Mouse (Mus musculus) heart, postnatal 36 days (tissue): ENCODE measurements around the gene Cntnap2. TPM values are rescaled to one million over a fixed set of nuclear protein-coding genes. Genes with fewer than 3 reads are reported as not detected.
A peak's percentile ranks its signal among the peaks of the same experiment; 100 is the strongest.
"Not testable (repeated sequence)": the region's sequence is repeated elsewhere in the genome, so short reads cannot be mapped to it uniquely, and the experiment has no call there.

ENCODE experiments used
- DNase-seq, 2 experiments: peaks; one replicate each; pipeline ENCODE4 v3.0.0; 2021 to 2022
- intact Hi-C: fragments of 180-260 bp; cut with DNase I; formaldehyde crosslinking; loops from one replicate; pipeline ENCODE4 v1.15.1; 2025
- total RNA-seq, 2 experiments: library from RNA; stranded (reverse); gene quantifications; 2 replicates each; pipeline ENCODE4 v1.2.3; 2021

Cntnap2 gene
- total RNA-seq, 2 experiments from 2014 or later: not detected

DNA sequence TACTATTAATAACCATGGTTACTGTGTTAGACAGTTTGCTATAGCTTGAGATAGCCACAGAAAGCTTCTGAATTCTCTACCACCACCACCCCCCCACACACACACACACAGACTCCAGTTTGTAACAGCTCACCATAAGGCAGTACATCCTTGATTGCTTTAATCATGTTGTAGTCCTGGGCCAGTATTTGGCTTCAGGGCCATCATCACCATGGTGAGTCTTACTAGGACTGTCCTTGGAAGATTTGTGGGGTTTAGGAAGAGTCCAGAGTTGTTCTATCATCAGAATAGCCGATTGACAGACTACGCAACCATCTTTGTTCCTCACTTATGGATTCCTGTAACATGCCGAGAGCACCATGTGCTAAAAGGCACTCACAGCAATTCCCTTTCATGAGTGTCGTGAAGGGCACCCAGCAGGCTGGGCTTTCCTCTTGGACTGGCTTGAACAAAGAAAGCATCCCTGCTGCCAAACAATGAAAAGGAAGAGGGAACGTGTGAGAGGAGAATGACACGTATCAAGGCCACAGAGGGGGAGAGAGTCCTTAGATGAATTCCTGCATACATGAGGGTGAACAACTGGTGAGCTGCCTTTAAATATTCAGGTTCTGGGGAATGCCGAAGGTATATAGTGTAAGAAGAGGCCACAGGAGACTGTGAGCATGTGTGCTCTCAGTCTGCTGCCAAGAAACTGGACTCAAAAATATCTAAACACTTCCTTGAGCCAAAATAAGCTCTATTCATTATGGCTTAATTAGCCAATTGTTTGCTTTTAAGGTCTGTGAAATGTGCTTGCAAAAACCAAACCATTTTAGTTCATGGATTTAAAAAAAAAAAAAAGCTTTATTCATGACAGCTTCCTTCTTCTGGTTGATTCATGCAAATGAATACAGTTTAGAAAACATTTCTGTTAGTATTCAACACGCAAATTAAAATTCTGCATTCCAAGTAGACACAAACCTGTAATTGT is 2213.7 kb downstream of the Cntnap2 start:
- intact Hi-C loops: no loop called here
- DNase-seq: no peak

DNA sequence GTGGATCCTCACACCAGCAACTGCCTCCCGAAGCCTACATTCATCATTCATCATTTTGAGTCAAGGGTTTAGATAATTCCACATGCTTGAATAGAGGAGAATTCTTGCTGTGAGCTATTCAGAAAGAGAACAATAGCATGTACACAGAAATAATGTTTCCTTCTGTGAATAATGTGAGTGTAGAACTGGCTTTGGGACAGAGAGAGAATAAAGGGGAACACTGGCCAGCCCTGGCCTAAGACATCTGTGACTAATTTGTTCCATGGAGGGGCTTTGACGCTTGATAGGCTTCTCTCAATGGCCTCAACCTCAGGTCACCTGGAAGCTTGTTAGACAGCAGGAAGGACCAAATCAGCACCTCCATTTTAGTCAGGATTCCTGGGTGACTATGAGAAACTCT is 2215.9 kb downstream of the Cntnap2 start:
- intact Hi-C loops: no loop called here
- DNase-seq: no peak

DNA sequence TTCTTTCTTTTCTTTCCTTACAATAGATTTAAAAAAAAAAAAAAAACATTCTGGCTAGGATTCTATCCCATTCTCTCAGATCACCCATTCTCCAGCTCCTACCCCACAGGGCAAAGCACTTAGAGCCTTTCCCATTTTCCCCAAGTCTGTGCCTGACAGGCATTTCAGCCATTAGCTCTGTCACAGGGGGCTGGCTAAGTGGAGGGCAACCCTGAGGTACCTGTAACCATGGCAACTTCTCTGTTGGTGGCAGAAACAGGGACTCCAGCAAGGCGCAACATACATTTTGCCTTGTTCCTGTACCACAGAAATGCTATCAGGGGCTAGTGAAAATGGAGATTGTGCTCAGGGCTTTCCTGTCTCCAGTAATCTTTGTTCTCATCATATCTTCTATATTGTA is 2220.0 kb downstream of the Cntnap2 start:
- no peak for DNase-seq
- intact Hi-C loops: no loop called here

DNA sequence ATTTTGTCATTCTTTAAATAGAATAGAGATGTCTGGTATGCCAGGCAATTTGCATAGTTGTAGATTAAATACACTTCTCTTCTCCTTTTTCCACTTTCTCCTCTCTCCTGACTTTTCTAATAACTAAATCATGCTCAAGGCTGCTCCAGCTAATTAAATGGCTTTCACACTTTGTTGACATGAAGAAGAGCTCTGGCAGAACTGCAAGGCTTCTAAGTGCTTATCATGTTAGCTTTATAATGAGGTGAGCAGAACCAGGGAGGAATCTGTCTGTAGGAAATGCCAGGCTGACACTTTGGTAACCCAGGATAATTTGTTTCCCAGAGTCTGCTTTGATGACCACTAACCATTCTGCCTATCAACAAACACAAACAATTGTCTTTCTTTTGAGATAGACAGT is 2222.4 kb downstream of the Cntnap2 start:
- intact Hi-C loops: no loop called here

DNA sequence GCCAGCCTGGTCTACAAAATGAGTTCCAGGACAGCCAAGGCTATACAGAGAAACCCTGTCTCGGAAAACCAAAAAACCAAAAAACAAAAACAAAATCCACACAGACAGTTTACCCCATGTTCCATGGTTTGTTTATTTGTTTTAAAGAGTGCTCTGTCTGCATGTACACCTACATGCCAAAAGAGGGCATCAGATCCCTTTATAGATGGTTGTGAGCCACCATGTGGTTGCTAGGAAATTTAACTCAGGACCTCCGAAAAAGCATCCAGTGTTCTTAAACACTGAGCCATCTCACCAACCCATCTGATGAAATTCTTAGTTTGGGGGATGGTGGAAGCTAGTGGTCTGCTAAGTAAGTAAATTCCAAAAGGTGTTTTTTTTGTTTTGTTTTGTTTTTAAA is 2225.6 kb downstream of the Cntnap2 start:
- intact Hi-C loops: no loop called here
- DNase-seq: no peak

More for the DNA sequence above, 2222.4 kb downstream of the Cntnap2 start:
- no peak for DNase-seq

DNA sequence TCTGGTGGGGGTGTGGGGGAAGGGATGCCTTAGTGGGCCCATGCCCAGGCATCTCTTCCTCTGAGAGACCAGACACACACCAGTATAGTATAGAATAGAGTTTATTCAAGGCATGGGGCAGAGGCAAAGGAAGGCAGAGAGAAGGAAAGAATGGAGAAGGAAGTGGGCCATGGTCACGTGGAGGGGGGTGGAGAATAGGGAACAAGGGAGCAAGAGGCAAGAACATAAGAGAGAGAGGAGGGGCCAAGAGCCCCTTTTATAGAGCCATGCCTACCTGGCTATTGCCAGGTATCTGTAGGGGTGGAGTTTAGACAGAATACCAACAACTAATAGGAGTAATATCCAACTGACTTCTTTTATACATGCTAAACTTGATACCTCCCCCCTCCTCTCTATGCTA is 2226.6 kb downstream of the Cntnap2 start:
- no peak for DNase-seq
- intact Hi-C loops: no loop called here

DNA sequence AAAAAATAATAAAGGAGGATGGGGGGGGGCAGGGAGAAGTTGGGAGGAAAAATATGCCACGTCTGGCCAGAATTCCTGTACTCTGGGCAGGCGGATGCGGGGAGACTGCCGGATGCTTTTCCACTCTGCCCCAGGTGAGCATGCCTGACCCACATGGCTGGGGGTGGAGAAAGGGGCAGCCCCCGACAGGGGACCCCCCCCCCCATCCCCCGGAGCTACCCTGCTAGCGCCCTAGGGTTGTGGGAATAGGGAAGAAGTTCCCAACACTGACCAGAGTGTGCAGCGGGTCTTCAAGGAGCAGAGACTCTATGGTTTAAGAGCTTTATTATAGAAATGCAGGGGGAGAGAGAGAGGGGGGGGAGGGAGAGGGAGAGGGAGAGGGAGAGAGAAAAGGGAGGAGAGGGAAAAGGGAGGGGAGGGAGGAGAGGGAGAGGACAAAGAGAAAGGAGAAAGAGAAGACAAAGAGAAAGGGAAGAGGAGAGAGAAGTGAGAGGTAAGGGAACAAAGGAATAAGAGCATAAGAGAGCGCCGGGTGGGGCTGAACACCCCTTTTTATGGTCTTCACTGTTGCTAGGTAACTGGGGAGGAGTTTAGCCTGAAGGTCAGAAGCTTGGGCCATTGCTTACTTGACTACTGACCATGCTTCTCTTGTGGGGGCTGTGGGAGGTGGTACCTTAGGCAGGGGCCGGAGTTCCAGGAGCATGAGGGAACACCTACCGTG is 2227.2 kb downstream of the Cntnap2 start:
- intact Hi-C loops, DNase-seq: not testable (repeated sequence)

DNA sequence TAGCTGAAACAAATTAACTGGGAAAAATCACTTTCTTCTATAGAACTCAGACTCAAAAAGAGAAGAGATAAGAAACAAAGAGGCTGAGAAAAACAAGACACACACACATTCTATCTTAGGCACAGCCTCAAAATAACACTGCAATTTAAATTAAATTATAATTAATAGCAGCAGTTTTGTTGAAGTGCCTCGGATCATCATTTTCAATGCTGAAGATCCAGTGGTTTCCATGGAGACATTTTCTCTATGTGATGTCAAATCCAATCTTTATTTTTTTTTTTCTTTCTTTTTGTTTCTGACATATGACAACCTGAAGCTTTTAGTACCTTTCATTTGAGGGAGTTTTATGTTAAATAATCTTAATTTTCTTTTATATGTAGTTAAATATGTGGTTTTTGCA is 2228.6 kb downstream of the Cntnap2 start:
- intact Hi-C loops: no loop called here
- no peak for DNase-seq

DNA sequence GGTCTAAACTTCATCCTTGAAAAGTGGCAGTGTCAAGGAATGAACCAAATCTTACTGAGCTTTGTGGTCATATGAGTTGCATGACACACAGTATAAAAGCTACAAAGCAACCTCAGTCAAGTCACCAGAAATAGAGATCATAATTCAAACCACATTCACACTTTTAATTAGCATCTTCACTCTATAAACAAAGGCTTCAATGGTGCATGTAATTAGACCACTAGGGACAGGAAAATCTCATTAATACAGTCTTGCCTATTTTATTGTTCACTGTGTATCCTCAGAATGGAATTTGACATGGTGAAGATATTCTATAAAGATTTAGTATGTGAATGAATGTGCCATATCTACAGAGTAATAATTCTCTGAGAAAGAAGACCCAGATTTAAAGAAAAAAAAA is 2232.8 kb downstream of the Cntnap2 start:
- no peak for DNase-seq
- intact Hi-C loops: no loop called here

DNA sequence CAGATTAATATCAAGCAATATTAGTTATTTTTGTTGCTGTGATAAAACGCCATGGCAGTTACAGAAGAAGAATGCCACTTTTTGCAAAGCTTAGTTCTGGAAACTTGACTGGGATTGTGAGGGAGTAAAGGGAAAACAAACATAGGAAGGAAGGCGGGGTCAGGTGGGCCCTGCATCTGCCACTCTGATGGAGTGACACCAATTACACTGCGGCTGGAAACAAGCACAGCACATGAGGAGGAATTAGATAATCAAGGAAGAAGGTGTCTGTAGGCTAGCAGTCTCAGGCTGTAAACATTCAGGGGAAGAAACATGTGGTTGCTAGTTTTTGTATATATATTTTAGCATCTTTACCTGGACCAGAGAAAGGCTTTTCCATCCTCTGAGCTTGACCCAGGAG is 2233.3 kb downstream of the Cntnap2 start:
- intact Hi-C loops: no loop called here
- DNase-seq: no peak

DNA sequence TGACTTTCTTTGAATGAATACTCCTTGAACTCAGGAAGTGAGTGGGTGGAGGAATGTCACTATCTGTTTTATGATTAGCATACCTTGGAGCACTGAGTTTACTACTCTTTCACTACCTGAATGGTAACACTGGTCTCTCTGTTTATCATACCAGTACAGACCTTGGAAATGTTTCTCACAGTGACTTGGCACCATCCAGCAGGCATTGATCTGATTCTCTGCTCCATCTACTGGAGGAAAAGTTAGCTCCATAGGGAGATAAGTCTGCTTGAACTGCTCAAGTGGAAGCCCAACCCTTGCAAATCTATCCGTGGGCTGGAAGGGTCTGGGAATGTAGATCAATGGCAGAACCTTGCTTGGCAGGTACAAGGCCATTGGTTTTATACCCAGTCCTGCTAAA is 2235.3 kb downstream of the Cntnap2 start:
- intact Hi-C loops: no loop called here
- DNase-seq: no peak

DNA sequence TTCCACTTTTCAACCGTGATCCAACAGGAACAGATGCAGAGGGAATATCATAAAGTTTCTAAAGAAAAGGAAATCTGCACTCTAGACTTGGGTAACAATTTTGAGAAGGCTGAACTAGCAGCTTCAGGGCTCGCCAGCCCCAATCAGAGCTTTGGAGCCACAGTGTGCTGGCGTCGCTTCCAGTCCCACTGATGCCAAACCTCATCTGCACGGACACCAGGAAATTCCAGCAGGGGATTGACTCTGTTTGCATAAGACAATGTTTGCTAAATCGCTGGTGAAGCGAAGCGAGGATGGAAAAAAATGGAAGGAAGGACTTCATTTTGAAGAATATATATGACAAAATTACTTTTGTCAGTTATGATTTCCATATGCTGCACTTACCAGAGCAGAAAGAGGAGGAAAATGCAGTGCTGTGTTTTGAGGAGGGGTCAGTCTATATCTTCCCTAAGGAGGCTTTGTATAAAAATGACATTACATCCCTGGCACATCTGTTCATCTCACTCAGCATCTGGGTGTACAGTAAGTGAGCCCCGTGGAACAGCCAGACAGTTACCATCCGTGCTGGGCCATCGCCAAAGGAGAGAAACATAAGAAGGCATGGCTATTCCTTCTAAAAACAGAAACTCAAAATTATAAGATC is 2245.8 kb downstream of the Cntnap2 start:
- intact Hi-C loops: no loop called here
- DNase-seq: no peak

DNA sequence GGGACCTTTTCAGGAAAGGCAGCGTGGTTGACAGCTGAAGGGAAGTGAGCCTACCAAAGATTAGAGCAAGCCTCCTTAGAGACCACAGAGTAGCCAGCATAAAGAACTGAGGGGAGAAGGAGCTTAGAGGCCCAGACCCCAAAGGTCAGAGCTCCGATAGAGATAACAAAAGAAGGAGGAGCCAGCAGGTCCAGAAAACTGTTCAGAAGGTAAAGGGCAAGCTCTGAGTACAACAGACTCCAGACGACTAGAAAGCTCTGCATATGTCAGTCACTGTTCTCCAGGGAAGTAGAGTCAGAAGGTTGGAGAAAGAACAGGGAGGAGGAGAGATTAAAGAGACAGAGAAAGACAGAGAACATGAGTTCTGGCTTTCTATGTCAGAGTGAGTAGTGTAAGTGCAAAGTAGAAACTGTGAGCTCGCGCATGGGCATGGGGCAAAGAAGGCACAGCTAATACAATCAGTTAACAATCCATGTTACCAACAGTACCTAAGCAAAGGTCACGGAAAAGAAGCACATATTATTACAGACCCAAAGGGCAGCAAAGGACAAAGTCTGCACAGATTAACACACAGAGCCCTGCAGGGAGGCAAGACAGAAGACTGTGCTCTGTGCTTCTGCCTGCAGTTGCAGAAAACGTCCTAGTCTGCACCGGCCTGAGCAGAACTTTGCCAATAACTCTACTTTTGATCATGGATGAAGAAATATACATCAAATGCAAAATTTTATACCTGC is 2247.1 kb downstream of the Cntnap2 start:
- no peak for DNase-seq
- intact Hi-C loops: no loop called here

DNA sequence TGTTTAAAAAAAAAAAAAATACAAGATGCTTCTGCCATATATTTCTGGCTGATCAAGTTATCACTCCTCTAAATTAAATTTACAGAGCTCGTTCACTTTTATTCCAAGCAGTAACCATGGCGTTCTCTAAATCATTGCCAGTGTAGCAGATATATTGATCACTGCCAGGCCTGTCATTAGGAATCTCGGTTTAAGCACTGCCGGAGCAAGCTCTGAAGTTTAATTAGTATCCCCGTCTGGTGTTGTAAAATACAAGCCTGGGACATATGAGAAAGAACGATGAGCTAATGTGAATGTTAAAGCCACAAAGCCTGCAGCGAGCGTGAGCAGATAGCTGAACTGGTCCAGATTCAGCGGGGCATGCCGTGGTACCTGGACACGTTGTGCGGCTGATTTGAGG is 2247.8 kb downstream of the Cntnap2 start:
- intact Hi-C loops: no loop called here

DNA sequence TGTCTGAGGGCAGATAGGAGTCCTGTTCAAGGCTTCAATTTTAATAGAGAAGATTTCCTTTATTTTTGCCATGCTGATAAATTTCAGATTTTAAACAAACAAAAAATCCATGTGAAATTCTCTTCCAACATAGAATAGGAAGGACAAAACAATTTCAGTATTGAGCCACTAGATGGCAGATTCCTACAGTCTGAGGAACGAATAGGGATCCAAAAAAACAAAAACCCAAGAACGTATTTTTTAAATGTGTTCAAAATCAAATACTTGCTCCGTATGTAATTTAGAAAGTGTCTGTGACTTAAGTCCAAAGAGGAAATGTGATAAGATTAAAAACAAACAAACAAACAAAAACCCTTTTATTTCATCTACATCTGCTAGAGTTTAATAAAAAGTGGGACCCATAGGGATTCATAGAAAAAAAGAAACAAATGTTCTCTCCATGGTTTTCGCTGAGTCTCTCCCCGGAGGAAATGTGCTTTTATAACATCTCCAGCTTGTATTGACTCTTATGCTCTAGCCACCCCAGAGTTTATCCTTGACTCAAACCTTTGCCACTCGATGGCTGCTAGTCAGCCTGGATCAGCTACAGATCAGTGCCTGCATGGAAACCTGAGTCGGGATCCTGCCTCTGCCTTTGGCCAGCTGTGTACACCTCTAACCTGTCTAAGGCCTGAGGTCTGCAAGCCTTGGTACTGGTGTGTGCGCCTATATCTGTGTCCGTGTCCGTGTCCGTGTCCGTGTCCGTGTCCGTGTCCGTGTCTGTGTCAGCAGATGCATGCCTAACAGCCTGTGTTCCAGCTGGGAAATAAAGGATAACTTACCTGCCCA is 2255.6 kb downstream of the Cntnap2 start:
- no peak for DNase-seq
- intact Hi-C loops: loop anchor here (5.0 to 10.0 kb wide), 3 partner anchors 138 to 333 kb away; partner anchors contain the start of gene Cul1

More for the DNA sequence above, 2247.8 kb downstream of the Cntnap2 start:
- no peak for DNase-seq

DNA sequence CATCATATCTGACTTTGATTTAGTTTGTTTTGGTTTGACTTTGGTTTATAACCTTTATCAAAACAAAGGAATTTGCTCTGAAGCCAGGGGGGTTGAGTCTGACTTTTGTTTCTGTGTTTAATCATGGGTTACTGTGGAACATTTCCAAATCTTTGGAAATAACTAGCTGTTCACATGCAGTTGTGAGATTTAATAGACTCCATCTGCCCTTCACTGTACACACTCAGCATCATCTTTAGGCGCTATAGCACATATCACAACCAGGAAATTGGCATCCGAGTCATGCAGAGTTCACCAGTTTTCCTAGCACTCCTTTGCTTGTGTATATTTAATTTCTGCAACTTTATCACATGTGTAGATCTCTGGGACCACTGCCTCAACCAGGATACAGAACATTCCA is 2256.3 kb downstream of the Cntnap2 start:
- DNase-seq: no peak
- intact Hi-C loops: loop anchor here (5.0 to 10.0 kb wide), 3 partner anchors 137 to 332 kb away; partner anchors contain the start of gene Cul1

DNA sequence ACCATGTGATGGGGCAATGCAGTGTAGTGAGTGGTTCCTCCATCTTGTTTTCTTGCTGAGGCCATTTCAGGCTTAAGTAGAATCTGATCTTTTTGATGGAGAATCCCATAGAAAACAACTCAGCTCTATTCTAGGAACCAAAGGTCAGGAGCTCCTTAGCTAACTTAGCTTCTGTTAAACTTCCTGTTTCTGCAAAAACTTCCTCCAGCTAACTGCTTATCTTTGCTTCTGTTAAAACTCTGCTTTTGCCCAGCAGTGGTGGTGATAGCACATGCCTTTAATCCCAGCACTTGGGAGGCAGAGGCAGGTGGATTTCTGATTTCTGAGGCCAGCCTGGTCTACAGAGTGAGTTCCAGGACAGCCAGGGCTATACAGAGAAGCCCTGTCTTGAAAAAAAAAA is 2258.1 kb downstream of the Cntnap2 start:
- DNase-seq: no peak
- intact Hi-C loops: loop anchor here (5.0 to 10.0 kb wide), 3 partner anchors 135 to 330 kb away; partner anchors contain the start of gene Cul1

DNA sequence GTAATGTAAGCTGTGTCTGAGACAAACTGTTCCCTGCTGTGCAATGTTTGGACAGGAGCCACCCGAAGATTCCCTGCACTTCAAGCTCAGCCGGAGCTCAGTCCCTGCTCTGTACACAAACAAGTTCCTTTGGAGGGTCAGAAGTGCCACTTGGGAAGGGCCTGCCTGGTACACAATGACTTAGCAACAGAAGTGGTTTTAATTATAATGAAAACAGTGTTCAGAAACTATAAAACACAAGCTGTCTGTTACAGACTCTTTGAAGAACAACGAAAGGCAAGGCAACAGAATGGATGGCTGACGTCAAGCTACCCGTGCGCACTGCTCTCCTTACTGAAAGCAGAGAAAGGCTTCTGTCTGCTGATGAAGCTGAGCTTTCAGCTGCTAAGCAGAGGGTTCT is 2259.5 kb downstream of the Cntnap2 start:
- DNase-seq: peak in 1 of 2 experiments; percentile 5
- intact Hi-C loops: loop anchor here (5.0 to 10.0 kb wide), 3 partner anchors 134 to 329 kb away; partner anchors contain the start of gene Cul1

DNA sequence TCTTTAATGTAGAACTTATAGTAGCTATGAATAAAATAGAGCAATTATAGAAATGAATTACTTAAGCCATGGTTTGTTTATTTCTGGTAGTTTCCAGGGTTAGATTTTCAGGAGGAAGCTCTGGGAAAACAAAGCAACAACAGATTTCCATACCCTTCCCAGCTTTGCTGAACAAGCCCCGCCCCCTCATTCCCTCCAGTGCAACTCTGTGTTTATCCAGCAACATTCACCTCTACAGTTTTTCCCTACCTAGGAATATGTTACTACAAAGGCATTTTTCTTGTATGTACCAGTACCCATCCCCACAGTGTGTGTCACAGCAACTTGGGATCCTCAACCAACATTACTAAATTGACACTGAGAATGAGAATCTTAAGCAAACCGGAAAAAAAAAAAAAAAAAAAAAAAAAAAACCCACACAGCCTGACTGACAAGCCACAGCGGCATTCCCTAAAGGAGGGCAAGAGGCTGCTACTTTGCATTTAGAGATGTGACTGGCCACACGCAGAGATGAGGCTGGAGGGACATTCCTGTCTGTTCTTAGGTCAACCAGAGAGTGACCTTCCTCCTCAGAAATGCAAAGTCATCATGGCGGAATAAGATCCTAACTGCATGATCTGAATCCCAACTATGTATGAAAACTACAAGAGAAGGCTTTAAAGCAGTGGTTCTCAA is 2260.3 kb downstream of the Cntnap2 start:
- intact Hi-C loops: loop anchor here (5.0 to 10.0 kb wide), 3 partner anchors 133 to 328 kb away; partner anchors contain the start of gene Cul1
- no peak for DNase-seq
